ENCODE assay signal across 8 mouse cellular contexts in genomic region chr19:29708003-29708402, GRCm38 (mm10). TPM values are rescaled to one million over a fixed set of nuclear protein-coding genes. Genes with fewer than 3 reads are reported as not detected.
DNase-seq lines count a peak whose midpoint lies in the region; ATAC-seq and TF ChIP-seq lines count a peak whose summit lies in the region.

No protein-coding gene starts in this region.

- DNase-seq in limb, embryonic 10.5 days (ENCODE audit: low spot score): no peak
- DNase-seq in liver, adult 2 months (ENCODE audit: extremely low read depth, low read depth, low spot score): no peak
- DNase-seq in cerebellum, adult 9-11 months: no peak
- no peak for DNase-seq in layer of hippocampus, postnatal 10 days (ENCODE audit: low spot score in 2 of 2)
- no peak for DNase-seq in gastrocnemius, postnatal 4 days (ENCODE audit: low spot score in 2 of 2)

- no peaks in the 10 kb centered on the region for H3K36me3 ChIP-seq in limb, embryonic 12.5 days
- no peaks in the 10 kb centered on the region for H3K36me3 ChIP-seq in limb, embryonic 10.5 days
- no peaks in the 10 kb centered on the region for H3K36me3 ChIP-seq in liver, adult 2 months (ENCODE audit: control insufficient read depth, insufficient read depth, low read length)
- no peaks in the 10 kb centered on the region for H3K36me3 ChIP-seq in small intestine, adult 2 months (ENCODE audit: control insufficient read depth, insufficient read depth, low read length)

- H3K4me2 ChIP-seq in limb, embryonic 12.5 days: peak overlapping the region; percentile 24

- H3K4me3 ChIP-seq in limb, embryonic 12.5 days (replicated peaks): no peak overlapping the region
- H3K4me3 ChIP-seq in limb, embryonic 10.5 days: no peak overlapping the region
- H3K4me3 ChIP-seq in liver, adult 2 months (ENCODE audit: insufficient read depth, low read depth, low read length): peak overlapping the region; percentile 32; the same call in 1 of the 2 replicates
- peak overlapping the region; percentile 60 for H3K4me3 ChIP-seq in small intestine, adult 2 months (ENCODE audit: low read depth, low read length)

- no peak for ATAC-seq in limb, embryonic 12.5 days (ENCODE audit: insufficient number of reproducible peaks, insufficient read depth, low FRiP score, low TSS enrichment, low read depth)
- peak; percentile 91 for ATAC-seq in common myeloid progenitor, adult 5-6 weeks (replicated peaks; ENCODE audit: low read depth, poor library complexity, severe bottlenecking)

- H3K27ac ChIP-seq in limb, embryonic 12.5 days: no peak overlapping the region
- no peak overlapping the region for H3K27ac ChIP-seq in limb, embryonic 10.5 days
- H3K27ac ChIP-seq in liver, adult 2 months (replicated peaks; ENCODE audit: insufficient read depth, low read depth, low read length): no peak overlapping the region
- H3K27ac ChIP-seq in small intestine, adult 2 months (ENCODE audit: insufficient read depth, low read depth, low read length): no peak overlapping the region

- TF ChIP-seq POLR2A in liver, adult 2 months (IDR thresholded peaks at IDR 0.05; ENCODE audit: extremely low read depth, insufficient read depth, low read length): no peak
- TF ChIP-seq POLR2A in small intestine, adult 2 months (IDR thresholded peaks at IDR 0.05; ENCODE audit: low read depth, low read length): no peak

- no peak for TF ChIP-seq CTCF in liver, adult 2 months (IDR thresholded peaks at IDR 0.05; ENCODE audit: low read depth, low read length)
- TF ChIP-seq CTCF in small intestine, adult 2 months (IDR thresholded peaks at IDR 0.05; ENCODE audit: extremely low read depth, insufficient read length, insufficient replicate concordance, low read depth, low read length): no peak

- no peak overlapping the region for H3K9ac ChIP-seq in limb, embryonic 12.5 days (replicated peaks)
- 0 out of 2 replicates have a peak overlapping the region, but pooled peaks have one; percentile 18 for H3K9ac ChIP-seq in liver, adult 2 months (ENCODE audit: low read depth, low read length)

- H3K9me3 ChIP-seq in limb, embryonic 12.5 days: no peaks in the 10 kb centered on the region
- no peaks in the 10 kb centered on the region for H3K9me3 ChIP-seq in limb, embryonic 10.5 days (replicated peaks)

- H3K27me3 ChIP-seq in limb, embryonic 12.5 days: no peaks in the 10 kb centered on the region
- no peaks in the 10 kb centered on the region for H3K27me3 ChIP-seq in limb, embryonic 10.5 days (ENCODE audit: low read depth, poor library complexity, severe bottlenecking)
- H3K27me3 ChIP-seq in liver, adult 2 months (ENCODE audit: control insufficient read depth, insufficient read depth, low read length): no peaks in the 10 kb centered on the region
- H3K27me3 ChIP-seq in small intestine, adult 2 months (ENCODE audit: control insufficient read depth, insufficient read depth, low read length): no peaks in the 10 kb centered on the region

- no peaks in the 10 kb centered on the region for H3K4me1 ChIP-seq in limb, embryonic 12.5 days (replicated peaks)
- H3K4me1 ChIP-seq in limb, embryonic 10.5 days: peaks cover 3% of the 10 kb centered on the region; the same call in 1 of the 2 replicates
- no peaks in the 10 kb centered on the region for H3K4me1 ChIP-seq in liver, adult 2 months (ENCODE audit: control insufficient read depth, insufficient read depth, low read length)
- 0 out of 2 replicates have a peak, but pooled peaks cover 1% of the 10 kb centered on the region for H3K4me1 ChIP-seq in small intestine, adult 2 months (ENCODE audit: control insufficient read depth, insufficient read depth, insufficient read length, low read length)

- 57% methylated on average over 14 of the region's 14 CpGs for whole genome bisulfite sequencing in limb, embryonic 12.5 days
- 67% methylated on average over 14 of the region's 14 CpGs for WGBS in limb, embryonic 10.5 days
- WGBS in liver, adult 2 months: 50% methylated on average over 14 of the region's 14 CpGs
- 32% methylated on average over 14 of the region's 14 CpGs for WGBS in small intestine, adult 2 months

- H3K79me2 ChIP-seq in liver, adult 2 months (ENCODE audit: control insufficient read depth, insufficient read depth, low read length): no peaks in the 10 kb centered on the region

RNA-seq across cellular contexts. Expression of gene Mlana, which starts 10.4 kb away (rescaled TPM):
- polyA plus RNA-seq in limb, embryonic 12.5 days (2016; fragmentation: Nextera tagmentation; extraction: Ambion mirVana): not detected in 2 replicates
- not detected in 2 replicates for polyA plus RNA-seq in limb, embryonic 10.5 days (2016; fragmentation: Nextera tagmentation; extraction: Ambion mirVana)
- total RNA-seq in common myeloid progenitor, adult 5-6 weeks (2017): not detected in 2 replicates
- not detected in 2 replicates for total RNA-seq in liver, adult 2 months (2014; rRNA removed)
- not detected in 2 replicates for polyA plus RNA-seq in liver, adult 2 months (2012; rRNA removed)
- polyA plus RNA-seq in small intestine, adult 2 months (2012; rRNA removed): not detected in 2 replicates
- total RNA-seq in layer of hippocampus, postnatal 10 days (2021): under 1 TPM in 1 of 2 experiments, not detected in 1; 0.96 TPM
- under 1 TPM in 1 of 2 experiments, not detected in 1; 0.39 TPM for total RNA-seq in gastrocnemius, postnatal 4 days (2021)

RNA-seq across cellular contexts. Expression of gene Ermp1, which starts 59.8 kb away (rescaled TPM):
- 18.3 and 19.2 TPM in 2 replicates for polyA plus RNA-seq in limb, embryonic 12.5 days (2016; fragmentation: Nextera tagmentation; extraction: Ambion mirVana)
- polyA plus RNA-seq in limb, embryonic 10.5 days (2016; fragmentation: Nextera tagmentation; extraction: Ambion mirVana): 18.1 and 18.2 TPM in 2 replicates
- total RNA-seq in common myeloid progenitor, adult 5-6 weeks (2017): 41.8 and 45.8 TPM in 2 replicates
- total RNA-seq in liver, adult 2 months (2014; rRNA removed): 15.6 and 16.3 TPM in 2 replicates
- 8.5 and 10.4 TPM in 2 replicates for polyA plus RNA-seq in liver, adult 2 months (2012; rRNA removed)
- polyA plus RNA-seq in small intestine, adult 2 months (2012; rRNA removed): 8.5 and 9.4 TPM in 2 replicates
- 10 to 100 TPM; 45.5 to 52.0 TPM for total RNA-seq in layer of hippocampus, postnatal 10 days (2021)
- total RNA-seq in gastrocnemius, postnatal 4 days (2021): 10 to 100 TPM; 11.5 to 13.0 TPM

Comparison
In these comparisons a context has a peak if more than half of its experiments do, and no peak if none do; other contexts are left out.
1. H3K4me3 ChIP-seq: peak in liver, adult 2 months (single experiment) and small intestine, adult 2 months (single experiment); none in limb, embryonic 12.5 days (single experiment) and limb, embryonic 10.5 days (single experiment).